Mouse (Mus musculus): ENCODE data around the gene Sec31b.

Sec31b gene

DNA sequence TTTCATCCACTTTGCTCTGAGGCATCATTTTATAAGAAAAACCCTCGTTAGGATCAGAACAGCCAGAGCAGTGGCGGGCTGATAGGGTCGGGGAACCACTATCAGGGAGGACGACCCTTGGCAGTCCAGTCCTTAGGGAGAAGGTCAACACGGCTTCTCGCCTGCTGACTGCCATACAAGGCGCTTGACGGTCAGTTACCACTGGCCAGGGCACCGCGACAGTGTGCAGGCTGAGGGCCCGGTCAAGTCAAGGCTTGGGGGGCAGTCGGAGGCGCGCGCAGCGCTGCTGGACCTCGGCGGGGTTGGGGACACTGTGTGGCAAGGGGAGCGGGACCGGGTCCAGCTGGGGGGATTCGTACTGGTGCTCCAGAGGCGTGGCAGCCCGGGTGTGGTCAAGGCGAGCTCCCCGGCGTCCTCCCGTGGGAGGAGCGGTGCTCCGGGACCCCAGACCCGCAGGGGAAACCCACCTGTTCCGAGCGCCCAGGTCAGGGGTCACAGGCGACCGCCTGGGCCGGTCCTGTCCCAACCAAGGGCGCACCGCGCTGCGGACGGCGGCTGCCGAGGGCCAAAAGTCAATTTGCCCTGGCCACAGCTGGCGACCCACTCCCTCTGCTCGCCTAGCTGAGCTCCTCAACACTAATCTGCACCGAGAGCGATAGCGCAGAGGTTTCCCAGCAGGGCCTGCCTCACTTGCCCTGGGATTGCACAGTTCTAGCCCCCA is at the start of gene Sec31b:
Gene Sec31b, minus strand, starts transcription at position 544 of the 721 bp plus-strand sequence.
- peak; percentile 77 to 83 for DNase-seq

GRCm38 (mm10) chr19:44594180-44594579 is 48.5 kb upstream of the Sec31b start:
- no peak for DNase-seq

GRCm38 (mm10) chr19:44591638-44592037 is 46.0 kb upstream of the Sec31b start:
- no peak for DNase-seq

DNA sequence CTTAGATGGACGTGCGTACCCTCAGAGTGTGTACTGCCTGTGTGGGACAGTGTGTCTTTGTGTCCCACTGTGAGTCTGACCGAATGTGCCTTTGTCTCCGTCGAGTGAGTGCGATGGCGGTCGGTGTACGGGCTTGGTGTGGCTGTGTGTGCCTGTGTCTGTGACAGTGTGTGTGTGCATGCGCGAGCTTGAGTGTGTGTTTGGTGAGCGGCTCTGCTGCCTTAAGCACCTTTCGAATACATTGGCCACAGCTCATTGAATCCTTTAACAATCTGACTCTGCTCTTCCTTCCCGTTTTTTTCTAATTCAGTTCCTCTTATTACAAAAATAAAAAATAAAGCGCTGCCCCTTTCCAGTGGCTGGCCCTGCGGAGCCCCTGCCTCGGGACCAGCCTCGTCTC is 45.3 kb upstream of the Sec31b start:
- peak in 1 of 2 experiments; percentile 28 for DNase-seq

DNA sequence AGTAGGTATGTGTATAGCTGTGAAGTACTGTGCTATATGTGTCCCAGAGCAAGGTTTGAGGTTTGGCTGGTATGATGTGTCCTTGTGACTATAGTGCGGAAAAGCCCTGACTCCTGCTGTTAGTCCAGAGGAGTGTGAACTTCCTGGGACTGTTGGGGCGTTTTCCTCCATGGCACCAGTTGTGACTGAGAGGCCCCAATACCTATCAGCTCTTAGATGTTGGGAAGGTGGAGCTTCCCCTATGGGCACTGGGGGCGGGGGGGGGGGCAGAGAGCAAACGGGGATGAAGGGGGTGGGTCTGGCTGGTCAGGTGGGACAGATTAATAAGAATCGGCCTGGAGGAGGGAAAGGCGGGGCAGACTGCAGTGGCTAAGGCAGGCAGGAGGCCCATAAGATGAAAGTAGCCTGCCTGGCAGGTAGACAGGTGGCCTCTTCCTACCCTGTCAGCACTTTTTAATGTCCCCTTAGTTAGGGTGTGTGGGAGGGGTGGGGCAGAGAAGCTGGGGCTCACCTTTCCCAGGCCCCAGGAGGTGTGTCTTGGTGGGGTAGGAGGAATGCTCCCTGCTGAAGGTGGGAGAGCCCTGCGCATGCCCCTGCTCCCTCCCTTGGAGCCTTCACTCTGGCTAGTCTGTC is 44.0 kb upstream of the Sec31b start:
- peak in 1 of 2 experiments; percentile 42 for DNase-seq

DNA sequence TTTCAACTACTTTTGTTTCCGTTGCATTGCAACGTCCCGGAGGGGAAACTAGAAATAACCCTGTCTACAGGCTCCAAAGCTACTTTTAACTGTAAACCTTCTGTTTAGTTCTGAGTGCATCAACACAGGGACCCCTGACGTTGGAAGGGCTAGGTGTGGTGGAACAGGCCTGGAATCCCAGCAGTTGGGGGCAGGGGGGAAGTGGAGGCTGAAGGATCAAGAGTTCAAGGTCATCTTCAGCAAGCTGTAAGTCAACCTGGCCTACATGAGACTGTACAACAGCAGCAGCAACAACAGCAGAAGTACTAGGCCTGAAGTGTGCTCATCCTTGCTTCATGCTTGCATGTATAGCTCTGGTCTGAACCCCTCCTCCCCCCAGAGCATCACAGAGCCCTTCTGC is 42.4 kb upstream of the Sec31b start:
- no peak for DNase-seq

- DNase-seq, result peak; percentile 97 to 98
Measured at GRCm38 (mm10) chr19:44582638-44583309, 37.1 kb upstream of the Sec31b start.

GRCm38 (mm10) chr19:44582103-44582502 is 36.4 kb upstream of the Sec31b start:
- no peak for DNase-seq

GRCm38 (mm10) chr19:44578038-44578437 is 32.4 kb upstream of the Sec31b start:
- DNase-seq, result no peak

GRCm38 (mm10) chr19:44576275-44576674 is 30.6 kb upstream of the Sec31b start:
- DNase-seq, result no peak

- DNase-seq, result no peak
Measured at GRCm38 (mm10) chr19:44567763-44568162, 22.1 kb upstream of the Sec31b start.

DNA sequence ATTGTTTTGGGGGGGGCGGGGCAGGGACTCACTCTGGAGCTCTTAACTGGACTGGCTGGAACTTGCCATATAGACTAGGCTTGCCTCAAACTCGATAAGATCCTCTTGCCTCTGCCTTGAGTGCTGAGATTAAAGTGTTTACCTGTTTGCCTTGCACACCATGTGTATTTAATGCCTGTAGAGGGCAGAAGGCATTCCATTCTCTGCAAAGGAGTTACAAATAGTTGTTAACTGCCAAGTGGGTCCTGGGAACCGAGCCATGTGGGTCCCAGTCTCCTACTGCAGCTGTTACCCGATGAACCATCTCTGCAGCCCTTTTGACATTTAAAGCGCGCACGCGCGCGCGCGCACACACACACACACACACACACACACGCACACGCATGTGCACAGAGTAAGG is 18.3 kb upstream of the Sec31b start:
- no peak for DNase-seq

DNA sequence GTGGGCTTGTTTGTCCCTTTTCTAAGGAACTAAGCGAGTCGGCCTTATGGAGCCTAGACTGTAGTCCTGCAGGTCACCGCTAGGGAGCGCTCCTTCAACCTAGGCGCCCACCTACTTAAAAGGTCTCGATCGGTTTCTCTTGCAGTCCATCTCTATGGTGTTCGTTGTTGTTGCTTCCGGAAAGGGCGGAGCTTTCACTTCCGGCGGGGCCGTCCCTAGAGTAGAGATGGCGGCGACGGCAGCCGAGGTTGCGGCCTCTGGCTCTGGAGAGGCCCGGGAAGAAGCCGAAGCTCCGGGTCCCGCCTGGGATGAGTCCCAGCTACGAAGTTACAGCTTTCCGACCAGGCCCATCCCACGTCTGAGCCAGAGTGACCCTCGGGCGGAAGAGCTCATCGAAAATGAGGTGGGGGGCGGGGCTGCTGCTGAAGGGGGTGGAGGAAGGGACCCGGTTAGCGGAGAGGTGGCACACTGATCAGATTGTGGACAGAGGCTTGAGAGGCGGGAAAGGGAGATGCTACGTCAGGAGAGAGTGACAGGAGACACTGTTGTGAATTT is 17.1 kb upstream of the Sec31b start, which contains the start of gene Hif1an:
Gene Hif1an, plus strand, starts transcription at position 199 of the 555 bp plus-strand sequence.
- peak; percentile 96 to 97 for DNase-seq

- peak; percentile 98 for DNase-seq
Measured at GRCm38 (mm10) chr19:44554861-44555590, 9.4 kb upstream of the Sec31b start, which contains the start of gene Ndufb8. Gene Ndufb8 (minus strand): TSS chr19:44555440.

DNA sequence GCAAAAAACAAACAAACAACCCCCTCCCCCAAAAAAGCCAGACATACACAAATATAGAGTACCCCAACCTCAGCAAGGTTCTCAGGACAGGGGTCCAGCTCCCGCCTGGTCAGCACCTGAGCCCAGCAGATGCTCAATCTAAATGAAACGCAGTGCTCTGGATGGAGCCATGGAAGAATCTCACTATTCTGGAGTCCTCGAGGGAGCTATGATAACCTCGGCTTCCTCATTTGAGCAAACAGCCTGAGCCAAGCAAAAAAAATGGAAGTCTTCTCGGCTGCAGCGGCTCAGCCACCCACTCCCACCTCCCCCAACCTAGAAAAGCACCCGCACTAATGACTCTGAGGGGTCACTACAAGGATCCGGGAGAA is 8.8 kb upstream of the Sec31b start:
- DNase-seq, result no peak

DNA sequence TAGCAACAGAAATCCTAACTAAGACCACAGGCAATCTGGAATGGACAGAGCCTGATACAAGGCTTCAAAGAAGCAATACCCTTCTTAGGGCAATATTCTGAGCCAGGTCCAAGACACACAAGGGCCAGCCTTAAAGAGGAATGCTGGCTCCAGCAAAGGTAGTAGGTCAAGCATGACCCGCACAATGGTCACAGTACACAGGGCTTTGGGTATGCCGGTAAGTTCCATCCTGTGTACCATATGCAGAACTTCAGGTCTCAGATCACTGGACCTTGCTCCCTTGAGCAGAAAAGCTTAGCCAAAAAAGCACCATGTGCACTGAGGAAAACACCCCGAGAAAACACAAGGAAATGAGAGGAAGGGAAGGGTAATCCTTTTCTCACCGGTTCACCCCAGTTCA is 7.6 kb upstream of the Sec31b start:
- no peak for DNase-seq

DNA sequence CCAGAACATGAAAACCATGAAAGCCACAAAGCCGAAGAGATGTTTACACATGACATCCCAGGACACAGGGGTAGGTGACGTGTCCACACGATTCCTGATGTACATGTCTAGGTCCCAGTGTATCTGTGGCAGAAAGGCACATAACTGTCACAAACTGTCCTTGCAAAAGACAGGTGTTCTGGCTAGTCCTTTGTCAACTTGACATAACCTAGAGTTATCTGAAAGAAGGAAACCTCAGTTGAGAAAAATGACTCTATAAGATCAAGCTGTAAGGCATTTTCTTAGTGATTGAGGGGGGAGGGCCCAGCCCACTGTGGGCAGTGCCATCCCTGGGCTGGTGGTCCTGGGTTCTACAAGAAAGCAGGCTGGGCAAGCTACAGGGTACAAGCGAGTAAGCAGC is 7.1 kb upstream of the Sec31b start, which contains the start of gene Gm20538:
Gene Gm20538, minus strand, starts transcription at position 101 of the 400 bp plus-strand sequence.
- DNase-seq, result no peak

DNA sequence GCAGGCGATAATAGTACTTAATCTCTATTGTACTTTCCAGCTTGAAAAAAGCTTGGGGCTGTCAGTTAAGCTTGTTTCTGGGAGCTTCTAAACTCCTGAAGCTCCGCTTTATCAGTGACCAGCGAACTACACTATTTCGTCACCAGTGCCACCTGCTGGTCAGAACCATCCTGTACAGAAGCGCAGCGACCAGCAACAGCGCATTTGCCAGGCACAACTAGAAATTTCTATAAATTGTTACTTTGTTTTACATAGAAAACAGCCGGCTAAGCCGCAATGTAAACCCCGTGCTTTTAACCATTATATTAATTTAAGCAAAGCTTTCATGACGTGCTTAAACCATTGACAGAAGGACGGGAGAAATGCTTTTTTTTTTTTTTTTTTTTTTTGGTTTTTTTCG is 889 bp downstream of the Sec31b start:
- DNase-seq, result peak; percentile 89 to 90

GRCm38 (mm10) chr19:44544372-44544771 is 1.3 kb downstream of the Sec31b start:
- DNase-seq, result no peak

DNA sequence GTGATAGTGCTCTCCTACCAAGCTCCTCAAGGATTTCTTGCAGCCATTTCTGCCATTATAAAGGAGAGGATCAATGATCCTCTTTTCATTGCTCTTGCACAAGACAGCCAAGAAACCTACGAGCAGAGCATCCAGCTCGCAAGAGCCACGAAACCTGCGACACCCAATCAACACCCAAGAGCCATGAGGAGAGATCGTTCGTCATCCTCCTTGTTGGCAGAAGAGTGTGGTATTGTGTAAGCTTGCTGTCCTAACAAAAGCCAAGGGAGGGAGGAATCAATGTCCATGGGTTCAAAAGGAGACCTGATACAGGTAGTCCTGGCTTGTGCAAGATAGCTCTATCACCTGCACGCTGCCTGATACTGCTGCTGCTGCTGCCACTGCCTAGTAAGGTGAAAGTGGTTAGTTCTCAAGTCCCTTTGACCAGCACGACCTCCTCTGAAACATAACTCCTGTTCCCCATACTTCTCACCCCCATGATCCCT is 2.9 kb downstream of the Sec31b start:
- no peak for DNase-seq

DNA sequence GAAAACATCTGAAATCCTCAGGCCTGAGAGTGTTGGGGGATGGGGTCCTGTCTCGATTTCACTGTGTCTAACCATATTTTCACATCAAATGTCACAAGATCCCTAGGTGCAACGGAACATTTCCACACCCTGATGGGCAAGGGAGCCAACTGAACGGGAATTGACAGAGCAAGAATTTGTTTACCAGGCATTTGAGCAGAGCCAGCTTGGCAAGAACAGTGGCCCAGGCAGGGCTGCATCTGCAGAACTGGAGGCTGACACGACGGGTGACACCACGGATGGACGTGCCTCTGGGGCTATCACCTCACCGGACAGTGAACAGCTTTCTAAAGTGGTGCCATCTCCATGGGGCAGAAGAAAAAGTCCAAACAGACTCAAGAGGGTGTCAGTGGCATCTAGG is 8.2 kb downstream of the Sec31b start:
- no peak for DNase-seq

DNA sequence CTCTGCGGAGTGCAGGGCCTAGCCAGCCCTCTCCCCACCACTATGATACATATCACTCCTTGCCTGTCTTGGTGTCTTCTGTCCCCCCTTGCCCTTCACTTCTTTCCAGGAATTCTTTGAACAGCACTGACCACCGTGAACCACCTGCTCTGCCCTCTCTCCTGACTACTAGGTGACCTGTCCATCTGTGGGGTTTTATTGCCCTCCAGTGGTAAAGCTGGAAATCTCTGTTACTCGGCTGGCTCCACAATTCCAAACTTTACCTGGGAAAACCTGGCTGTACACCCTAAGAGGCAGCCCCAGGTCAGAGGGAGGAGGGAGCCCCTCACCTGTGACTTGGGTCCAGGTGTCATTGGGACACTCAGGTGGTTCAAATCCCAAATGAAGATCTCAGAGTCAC is 10.3 kb downstream of the Sec31b start:
- peak; percentile 30 to 52 for DNase-seq

DNA sequence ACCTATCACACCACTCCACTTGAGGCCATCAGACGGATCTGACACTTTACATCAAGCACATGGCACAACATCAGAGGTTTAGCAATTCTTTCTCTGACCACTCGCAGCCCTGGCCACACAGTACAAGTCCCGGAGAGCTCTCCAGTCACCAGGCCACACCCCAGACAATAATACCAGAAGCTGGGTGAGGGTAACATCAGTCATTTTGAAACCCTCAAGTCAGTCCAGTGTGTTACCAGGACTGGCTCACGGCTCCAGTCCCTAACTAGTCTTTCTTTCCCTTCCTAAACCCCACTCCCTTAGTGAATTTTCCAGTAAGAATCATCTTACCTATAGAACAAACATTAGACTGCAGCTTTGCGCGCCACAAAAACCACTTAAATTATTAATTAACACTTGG is 15.6 kb downstream of the Sec31b start:
- DNase-seq, result no peak
